Mouse (Mus musculus) CD4-positive, CD25-positive, alpha-beta regulatory T cell, adult 4 months (primary cell): Measurements from ENCODE around the gene Masp1. TPM values are rescaled to one million over a fixed set of nuclear protein-coding genes. Genes with fewer than 3 reads are reported as not detected.
A peak's percentile ranks its signal among the peaks of the same experiment; 100 is the strongest.

Experiments
- ATAC-seq: one replicate; pipeline ENCODE4 v1.8.0; 2017
- polyA plus RNA-seq, 2 experiments: library from polyadenylated mRNA; unstranded; fragments of 100-300 nt; shearing (Covaris generic); gene quantifications; one replicate each; pipeline ENCODE4 v1.2.1; 2017

The Masp1 gene
- polyA plus RNA-seq, 2 experiments from 2014 or later, result not detected

- ATAC-seq, result no peak
These were observed 61.6 kb downstream of the Masp1 start for GRCm38 (mm10) chr16:23458906-23459588.

- no peak for ATAC-seq
These were observed 63.3 kb downstream of the Masp1 start for GRCm38 (mm10) chr16:23457338-23457737.

DNA sequence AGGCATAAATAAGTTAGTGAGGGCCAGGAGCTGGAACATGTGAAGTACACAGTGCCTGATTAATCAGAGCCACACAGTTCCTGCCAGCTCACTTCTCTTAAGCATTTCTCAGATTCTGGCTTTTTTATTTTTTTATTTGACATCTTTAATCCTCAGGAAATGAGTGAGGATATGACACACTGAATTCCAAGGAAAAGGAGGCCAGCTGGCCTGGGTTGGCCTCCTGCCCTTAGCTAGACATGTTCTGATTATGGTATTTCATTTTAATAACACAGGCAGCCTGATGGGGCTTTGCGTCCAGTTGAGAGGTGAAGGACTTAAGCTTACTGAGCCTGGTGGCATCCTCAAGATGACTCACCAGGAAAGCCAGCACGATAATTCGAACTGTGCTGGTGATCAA lies 64.1 kb downstream of the Masp1 start:
- no peak for ATAC-seq

DNA sequence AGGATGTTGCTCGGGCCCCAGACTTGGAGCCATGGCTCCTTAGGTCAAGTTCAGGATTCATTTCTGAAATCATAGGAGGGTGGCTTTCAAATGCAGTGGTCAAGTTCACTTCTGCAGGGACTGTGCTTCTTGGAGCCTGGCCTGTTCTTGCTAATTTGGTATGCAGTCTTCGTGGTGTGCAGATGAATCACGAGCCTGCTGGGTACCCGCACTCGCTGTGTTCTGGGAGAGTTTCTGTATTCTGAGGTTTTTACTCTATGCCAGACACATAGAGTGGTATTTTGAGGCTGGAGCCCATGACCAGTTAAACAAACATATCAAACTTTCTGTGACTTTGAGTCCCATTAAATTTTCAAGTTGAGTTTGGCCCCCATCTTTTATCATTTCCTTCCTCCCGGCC lies 66.2 kb downstream of the Masp1 start:
- ATAC-seq, result no peak

DNA sequence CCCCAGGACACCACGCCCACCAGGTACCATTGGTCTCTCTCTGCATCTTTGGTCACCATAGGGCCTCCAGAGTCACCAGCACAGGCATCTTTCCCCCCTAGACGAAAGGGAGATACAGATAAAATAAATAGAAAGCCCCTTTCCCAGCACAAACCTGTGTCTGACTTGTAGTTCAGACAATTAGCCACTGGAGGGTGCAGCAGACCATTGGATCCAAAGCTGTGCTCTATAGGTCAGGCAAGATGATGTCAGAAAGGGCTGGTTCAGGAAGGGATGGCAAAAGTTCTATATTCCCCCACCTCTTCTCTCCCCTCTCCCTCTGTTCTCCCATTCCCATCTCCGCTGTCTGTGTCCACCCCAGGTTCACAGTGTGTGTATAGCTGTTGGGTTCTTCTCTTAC lies 68.1 kb downstream of the Masp1 start:
- ATAC-seq, result no peak

GRCm38 (mm10) chr16:23450816-23451215 lies 69.8 kb downstream of the Masp1 start:
- no peak for ATAC-seq

DNA sequence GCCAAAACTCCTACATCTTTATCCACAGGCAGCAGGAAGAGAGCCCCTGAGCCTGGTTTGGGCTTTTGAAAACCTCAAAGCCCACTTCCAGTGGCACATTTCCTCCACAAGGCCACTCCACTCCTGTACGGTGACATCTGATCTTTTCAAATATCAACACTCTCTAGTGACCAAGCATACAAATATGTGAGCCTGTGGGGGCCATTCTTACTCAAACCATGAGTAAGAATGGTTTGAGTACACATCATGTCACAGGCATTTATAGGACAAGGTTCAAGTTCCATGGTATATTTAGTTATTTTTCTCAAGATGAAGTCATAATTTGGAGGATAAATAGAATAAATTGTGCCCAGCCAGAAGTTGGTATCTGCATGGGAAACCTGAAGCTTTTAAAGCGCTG lies 70.7 kb downstream of the Masp1 start:
- no peak for ATAC-seq

DNA sequence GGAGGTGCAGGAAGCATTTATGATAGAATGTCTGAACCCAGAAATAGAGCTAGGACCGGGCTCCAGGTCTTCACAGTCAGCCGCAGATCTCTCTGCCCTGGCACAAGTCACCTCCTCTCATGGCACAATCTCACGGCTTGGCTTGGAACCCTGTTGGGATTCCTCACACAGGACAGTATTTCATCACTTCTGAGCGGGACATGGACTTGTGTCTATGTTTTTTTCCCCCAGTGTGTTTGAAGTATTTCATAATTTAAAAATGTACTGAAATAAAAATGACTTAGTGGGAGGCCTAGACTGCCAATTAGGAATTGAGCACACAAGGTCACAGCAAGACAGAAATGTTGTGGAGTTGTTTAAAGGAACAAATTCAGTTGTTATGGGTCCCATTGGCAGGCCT lies 76.4 kb downstream of the Masp1 start:
- ATAC-seq, result no peak

DNA sequence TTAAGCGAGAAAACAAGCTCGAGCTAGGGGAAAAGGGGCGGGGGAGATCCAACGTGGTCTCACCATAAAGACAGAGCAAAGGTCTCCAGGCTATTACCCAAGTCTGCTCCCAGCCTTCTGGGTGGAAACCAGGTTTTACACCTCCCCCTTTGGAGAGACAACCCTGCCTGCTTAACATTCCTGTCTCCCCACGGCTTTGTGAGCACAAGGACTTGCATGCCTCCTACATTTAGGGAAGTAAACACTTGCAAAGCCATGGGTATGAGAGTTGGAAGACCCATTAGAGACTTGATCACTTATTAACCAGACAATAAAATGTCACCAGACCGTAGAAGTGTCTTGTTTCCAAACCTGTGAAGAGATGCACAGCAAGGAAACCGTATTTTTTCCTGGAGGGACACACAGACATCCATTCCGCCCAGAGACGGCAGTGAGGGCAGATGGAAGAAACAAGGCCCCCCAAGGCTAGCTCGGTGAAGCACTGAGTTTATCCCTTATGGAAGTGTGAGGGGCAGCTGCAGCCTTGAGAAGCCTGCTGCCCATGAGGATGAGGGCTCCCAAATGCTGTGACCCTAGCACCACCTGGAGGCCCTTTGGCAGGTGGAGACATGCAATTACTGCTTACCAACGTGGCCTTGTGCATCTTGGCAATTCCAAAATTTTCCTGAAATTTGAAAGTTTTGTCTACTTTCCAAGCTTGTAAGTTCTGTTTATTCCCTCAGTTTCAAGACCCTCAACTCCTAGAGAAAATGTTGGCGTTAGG lies 83.0 kb downstream of the Masp1 start:
- ATAC-seq, result no peak

DNA sequence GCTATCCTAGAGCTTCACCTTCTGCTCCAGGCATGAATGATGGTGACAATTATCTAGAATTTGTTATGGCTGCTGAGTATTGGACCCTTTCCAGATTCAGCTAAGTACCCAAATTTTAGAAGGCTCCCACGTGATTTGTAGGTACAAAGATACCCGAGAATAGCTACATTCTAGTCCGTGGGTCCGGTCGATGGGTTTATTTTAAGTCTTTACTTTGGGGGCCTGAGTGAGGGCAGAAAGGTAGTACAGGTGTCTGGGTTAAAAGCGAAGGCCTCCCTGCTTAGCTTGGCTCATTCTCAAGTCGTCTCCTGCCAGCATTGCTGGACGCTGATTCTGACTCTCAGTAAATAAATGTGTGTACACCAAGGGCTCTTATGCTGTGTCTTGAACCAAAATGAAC lies 90.6 kb downstream of the Masp1 start:
- ATAC-seq, result no peak

GRCm38 (mm10) chr16:23428647-23429319 lies 91.8 kb downstream of the Masp1 start, which contains the start of gene Rtp1:
Rtp1 (plus strand) TSS chr16:23429133.
- no peak for ATAC-seq

DNA sequence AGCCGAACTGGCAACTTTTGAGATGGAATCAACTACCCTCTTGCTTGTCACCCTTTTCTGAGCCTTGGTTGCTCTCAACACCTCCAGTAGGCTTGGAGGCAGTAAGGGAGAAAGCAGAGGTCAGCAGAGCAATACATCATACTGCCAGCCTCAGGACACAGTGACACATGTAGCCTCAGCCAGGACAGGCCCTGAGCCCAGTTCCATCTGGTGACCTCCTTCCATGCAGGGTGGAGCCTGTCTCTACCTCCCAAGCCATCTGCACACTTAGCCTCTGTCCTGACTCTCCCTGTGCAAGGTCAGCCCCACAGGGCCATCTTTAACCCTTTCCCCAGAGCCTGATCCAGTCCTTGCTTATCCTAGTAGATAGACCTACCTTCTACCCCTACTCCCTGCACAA lies 92.9 kb downstream of the Masp1 start:
- no peak for ATAC-seq

GRCm38 (mm10) chr16:23423825-23424224 lies 96.8 kb downstream of the Masp1 start:
- ATAC-seq, result no peak

GRCm38 (mm10) chr16:23419565-23420085 lies 101.0 kb downstream of the Masp1 start:
- no peak for ATAC-seq

DNA sequence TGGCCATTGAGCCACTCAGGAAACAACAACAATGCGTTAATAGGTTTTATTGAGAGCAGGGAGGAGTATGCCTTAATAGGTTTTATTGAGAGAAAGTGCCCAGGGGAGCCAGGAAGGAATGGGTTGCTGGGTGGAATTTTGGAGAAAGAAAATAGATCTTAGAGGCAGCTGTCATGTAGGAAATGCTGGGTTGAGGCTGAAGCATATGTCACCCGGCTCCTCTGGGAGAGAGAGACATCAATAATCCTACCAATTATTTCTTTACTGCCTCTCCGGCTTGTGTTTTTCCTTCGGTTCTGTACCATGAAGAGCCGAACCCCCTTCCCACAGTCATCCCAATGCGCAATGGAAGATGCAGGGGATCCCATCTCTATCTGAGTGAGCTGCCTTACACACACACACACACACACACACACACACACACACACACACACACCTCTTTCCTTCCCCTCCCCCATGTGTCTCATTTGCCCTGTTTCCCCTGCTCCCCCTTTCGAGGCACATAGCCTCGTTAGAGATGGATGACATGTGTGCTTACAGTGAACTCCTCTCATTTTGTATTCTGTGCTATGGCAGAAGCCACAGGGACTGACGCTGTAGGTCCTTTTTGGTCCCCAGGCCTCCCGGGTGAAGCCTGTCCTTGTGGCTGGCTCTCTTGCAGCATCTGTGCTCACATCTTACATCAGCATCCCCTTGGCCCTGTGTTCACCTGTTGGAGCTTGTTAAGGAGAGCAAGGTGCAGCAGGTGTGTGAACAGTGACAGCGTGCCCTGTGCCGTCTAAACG lies 103.0 kb downstream of the Masp1 start:
- no peak for ATAC-seq

GRCm38 (mm10) chr16:23416657-23417293 lies 103.8 kb downstream of the Masp1 start:
- no peak for ATAC-seq

DNA sequence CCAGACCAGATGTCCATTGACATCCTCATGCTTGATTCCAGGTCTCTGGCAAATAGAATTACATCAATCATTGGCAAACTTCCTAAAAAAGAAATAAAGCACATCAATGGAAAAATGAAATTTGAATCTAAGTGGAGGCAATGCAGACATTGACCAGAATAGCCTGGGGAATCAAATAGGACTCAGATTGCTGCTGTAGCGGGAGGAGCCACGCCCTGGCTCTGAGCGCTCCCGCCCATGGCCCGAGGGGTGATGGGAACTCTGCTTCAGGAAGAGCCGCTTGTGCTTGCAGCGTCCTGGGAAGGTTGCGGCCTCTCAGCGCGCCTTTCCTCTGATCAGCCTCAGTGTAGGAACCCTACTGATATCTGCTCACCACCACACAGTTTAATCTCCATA lies 104.4 kb downstream of the Masp1 start:
- no peak for ATAC-seq

DNA sequence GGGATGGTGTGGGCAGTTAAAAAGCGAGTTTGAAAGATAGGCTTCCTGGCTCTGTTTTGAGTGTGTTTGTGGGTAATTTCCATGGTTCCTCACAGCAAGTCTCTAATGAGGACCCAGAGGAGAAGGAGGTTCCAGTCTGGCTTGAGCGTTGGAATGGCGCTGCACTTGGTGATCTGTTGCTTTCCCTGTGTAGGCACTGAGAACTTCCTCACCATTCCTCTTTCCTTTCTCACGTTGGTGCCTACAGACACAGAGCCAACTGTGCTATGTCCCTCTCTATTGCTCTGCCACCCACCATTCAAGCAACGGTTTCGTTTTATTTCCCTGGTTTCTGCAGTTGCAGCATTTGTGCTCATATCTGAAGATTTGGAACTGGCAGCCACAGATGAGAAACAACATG lies 107.7 kb downstream of the Masp1 start:
- ATAC-seq, result no peak

GRCm38 (mm10) chr16:23403008-23403755 lies 117.4 kb downstream of the Masp1 start:
- ATAC-seq, result peak; percentile 77

- ATAC-seq, result no peak
These were observed 118.7 kb downstream of the Masp1 start for GRCm38 (mm10) chr16:23401959-23402358.

- no peak for ATAC-seq
These were observed 119.2 kb downstream of the Masp1 start for GRCm38 (mm10) chr16:23401463-23401862.
